Mouse (Mus musculus) bone marrow macrophage, adult 2 months (primary cell): ENCODE data around the gene Ppp1r10. TPM values are rescaled to one million over a fixed set of nuclear protein-coding genes. Genes with fewer than 3 reads are reported as not detected.

ENCODE experiments used
- H3K27ac ChIP-seq: 2 replicates; pipeline ENCODE4 v1.5.1; 2012; ENCODE audit warnings: low read depth, low read length; ENCODE audit not compliant: insufficient read depth
- H3K4me1 ChIP-seq: 2 replicates; pipeline ENCODE4 v1.6.1; 2012; ENCODE audit warnings: low read length; ENCODE audit not compliant: control insufficient read depth, insufficient read depth
- H3K4me3 ChIP-seq: 2 replicates; pipeline ENCODE4 v1.5.1; 2012; ENCODE audit warnings: mild to moderate bottlenecking, low read length, moderate library complexity; ENCODE audit not compliant: insufficient read depth
- CTCF ChIP-seq: IDR thresholded peaks from 2 replicates; pipeline ENCODE4 v1.5.1; 2012; ENCODE audit warnings: low read depth, mild to moderate bottlenecking, low read length, moderate library complexity
- POLR2A ChIP-seq: IDR thresholded peaks from 2 replicates; pipeline ENCODE4 v1.6.1; 2012; ENCODE audit warnings: mild to moderate bottlenecking, low read depth, low read length, borderline replicate concordance
- polyA plus RNA-seq: library from polyadenylated mRNA; stranded (reverse); fragments of >200 nt; gene quantifications from 2 replicates; pipeline ENCODE4 v1.2.4, GENCODE M21; 2012; ENCODE audit not compliant: missing spikeins, insufficient read depth, insufficient read length

Ppp1r10 gene
- polyA plus RNA-seq, 1 experiment: 46.0 TPM

DNA sequence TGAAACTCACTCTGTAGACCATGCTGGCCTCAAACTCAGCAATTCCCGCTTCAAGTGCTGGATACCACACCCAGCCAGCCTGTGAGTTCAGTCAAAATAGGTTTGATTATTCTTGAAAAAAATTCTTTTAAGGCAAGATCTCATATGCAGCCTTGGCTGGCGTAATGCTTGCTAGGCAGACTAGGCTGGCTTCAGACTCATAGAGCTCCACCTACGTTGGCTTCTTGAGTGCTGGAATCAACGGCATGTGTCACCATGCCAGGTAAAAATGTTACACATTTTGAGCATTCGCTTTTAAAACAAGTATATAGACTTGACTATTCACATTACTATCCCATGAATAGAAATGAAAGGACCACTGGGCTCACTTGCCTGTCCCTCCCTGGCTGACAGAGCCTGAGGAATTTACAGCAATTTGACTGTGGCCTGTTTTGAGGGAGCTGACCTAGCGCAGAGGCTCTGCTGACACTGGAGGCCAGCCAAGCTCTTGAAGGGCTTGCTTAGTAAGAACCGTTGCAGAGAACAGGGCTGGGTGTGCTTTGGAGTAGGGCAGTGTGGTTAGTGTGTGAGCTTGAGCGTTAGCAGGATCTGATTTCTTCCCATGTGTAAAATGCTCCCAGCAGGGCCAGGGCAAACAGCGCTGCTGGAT, 12.8 kb upstream of the Ppp1r10 start:
- Histone ChIP-seq H3K4me3 (no peak overlapping the region), H3K27ac (no peak overlapping the region), H3K4me1 (peaks cover 9% of the 10 kb centered on the region)
- no peak for TF ChIP-seq CTCF
- no peak for TF ChIP-seq POLR2A

- H3K4me1 ChIP-seq: peaks cover 9% of the 10 kb centered on the region
- H3K4me3 ChIP-seq: no peak overlapping the region
- no peak overlapping the region for H3K27ac ChIP-seq
- no peak for TF ChIP-seq CTCF
- no peak for TF ChIP-seq POLR2A
Observed at GRCm38 (mm10) chr17:35903992-35904355, 12.3 kb upstream of the Ppp1r10 start.

DNA sequence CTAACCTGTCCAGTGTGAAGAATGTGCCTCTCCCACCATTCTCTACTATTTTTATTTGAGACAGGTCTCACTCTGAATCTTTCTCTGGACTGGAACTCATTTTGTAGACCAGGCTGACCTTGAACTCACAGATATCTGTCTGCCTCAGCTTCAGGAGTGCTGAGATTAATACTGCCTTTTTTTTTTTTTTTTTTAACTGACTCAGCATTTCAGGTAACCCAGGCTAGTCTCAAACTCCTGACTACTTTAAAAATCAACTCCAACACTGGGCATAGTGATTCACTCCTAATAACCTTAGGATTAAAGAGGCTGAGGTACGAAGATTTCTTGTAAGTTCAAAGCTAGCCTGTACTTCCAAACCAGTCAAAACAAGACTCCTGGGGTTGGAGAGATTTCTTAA, 10.6 kb upstream of the Ppp1r10 start:
- peaks cover 10% of the 10 kb centered on the region for H3K4me1 ChIP-seq
- no peak overlapping the region for H3K4me3 ChIP-seq
- TF ChIP-seq CTCF (no peak), POLR2A (no peak)
- H3K27ac ChIP-seq: no peak overlapping the region

DNA sequence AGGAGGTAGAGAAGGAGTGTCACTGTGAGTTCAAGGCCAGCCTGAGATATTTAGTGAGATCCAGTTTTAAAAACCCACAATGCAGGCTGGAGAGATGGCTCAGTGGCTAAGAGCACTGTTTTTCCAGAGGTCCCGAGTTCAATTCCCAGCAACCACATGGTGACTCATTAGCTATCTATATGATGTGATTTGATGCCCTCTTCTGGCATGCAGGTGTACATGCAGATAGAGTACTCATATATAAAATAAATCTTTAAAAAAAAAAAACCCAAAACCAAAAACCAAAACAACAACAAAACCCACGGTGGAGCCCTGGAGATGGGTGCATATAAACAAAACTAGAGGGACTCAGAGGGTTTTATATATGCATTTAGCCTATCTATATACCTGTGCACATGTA, 8.6 kb upstream of the Ppp1r10 start:
- Histone ChIP-seq H3K4me1 (peaks cover 9% of the 10 kb centered on the region), H3K4me3 (no peak overlapping the region), H3K27ac (no peak overlapping the region)
- TF ChIP-seq CTCF: no peak
- TF ChIP-seq POLR2A: no peak

GRCm38 (mm10) chr17:35909186-35909918, 6.9 kb upstream of the Ppp1r10 start:
- Histone ChIP-seq H3K4me1 (peaks cover 10% of the 10 kb centered on the region), H3K27ac (no peak overlapping the region; the same call in 1 of the 2 replicates), H3K4me3 (peak overlapping the region; percentile 85)
- TF ChIP-seq CTCF (no peak), POLR2A (no peak)

DNA sequence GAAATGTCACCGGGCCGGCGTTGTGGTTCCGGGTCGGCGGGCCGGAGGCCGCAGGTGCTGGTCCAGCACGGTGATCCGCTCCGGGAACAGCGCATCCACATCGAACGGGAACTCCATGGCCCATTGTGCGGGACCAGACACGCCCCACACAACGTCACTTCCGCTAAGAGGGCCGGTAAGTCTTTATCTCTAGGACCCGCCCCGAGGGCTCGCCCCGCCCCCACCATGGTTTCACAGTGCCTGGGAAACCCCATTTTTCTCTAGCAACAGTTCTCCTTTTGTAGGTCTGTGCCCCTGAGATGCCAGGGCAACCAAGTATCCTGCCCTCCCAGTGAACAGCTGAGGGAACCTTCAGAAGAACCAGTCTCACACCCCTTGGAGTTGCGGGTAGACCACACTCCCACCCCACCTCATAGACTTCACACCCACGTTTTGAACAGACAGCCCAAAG, 6.3 kb upstream of the Ppp1r10 start, which contains the start of gene Atat1:
Atat1 (minus strand) TSS at position 157 of the 451 bp plus-strand sequence.
- H3K4me1 ChIP-seq: peaks cover 14% of the 10 kb centered on the region
- peak within 1 kb of the TSS; percentile 32 for H3K27ac ChIP-seq
- no peak for TF ChIP-seq CTCF
- peak within 1 kb of the TSS; percentile 85 for H3K4me3 ChIP-seq

DNA sequence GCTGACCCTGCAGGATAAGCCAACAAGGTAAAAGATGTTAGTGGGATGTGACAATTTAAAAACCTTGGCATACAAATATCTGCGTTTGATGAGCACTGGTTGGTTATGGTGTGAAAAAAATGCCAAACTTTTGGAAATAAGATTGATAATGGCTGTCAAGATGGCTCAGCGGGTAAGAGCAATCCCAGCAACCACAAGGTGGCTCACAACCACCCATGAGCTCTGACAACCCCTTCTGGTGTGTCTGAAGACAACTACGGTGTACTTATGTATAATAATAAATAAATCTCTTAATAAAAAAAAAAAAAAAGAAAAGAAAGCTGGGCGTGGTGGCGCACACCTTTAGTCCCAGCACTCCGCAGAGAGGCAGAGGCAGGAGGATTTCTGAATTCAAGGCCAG, 1.3 kb upstream of the Ppp1r10 start:
- peak overlapping the region; percentile 82 for H3K4me3 ChIP-seq
- no peak for TF ChIP-seq CTCF
- no peak for TF ChIP-seq POLR2A
- H3K27ac ChIP-seq: 0 out of 2 replicates have a peak overlapping the region, but pooled peaks have one; percentile 61
- peaks cover 20% of the 10 kb centered on the region for H3K4me1 ChIP-seq

DNA sequence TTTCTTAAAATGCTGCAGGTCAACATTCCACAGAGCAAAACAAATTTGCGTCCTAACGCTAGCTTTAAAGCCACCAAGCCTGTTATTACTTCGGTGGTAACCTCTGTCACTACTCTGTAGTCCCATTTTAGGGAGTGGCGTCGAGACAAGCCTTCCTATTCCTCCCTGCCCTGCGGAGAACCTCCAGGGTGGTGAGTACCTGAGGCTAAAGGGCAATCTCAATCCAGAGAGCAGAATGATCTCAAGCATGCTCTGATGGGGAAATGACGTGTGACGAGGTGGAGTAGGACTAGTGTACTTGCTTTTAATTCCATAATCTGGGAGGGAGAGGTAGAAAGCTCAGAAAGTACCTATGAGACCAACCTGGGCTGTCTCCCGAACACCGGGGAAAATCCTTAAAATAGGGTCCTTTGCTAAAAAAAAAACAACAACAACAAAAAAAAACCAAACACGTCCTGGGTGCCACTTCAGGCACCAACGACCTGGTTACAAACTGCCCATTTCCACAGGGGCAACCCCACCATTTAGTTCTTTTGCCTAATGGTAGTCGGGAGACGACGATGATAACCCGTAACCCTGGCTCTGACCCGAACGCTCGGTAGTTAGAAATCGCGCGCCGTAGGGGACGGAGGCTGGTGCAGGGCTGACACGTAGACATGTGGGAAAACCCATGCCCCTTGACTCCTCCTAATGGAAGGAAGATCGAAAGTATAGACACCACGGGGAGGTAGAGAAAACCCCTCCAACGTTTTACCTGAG, 517 bp upstream of the Ppp1r10 start:
- Histone ChIP-seq H3K4me3 (peak overlapping the region; percentile 82), H3K27ac (peak overlapping the region; percentile 61), H3K4me1 (peaks cover 26% of the 10 kb centered on the region)
- TF ChIP-seq POLR2A (no peak), CTCF (no peak)

DNA sequence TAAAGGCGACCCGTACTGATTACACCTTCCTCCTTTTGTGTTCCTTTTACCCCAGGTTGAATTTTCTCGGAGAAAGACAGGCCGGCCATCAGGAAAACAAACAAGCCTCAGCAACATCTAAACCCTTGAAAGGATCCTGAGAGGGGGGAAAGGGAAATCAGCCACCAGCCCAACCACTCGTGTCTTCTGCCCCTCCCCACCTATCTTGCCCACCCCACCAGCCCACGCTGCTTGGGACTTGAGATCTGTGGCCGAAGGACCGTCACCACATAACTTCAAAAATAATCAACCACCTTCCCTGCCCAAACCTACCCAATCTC, 869 bp downstream of the Ppp1r10 start:
- peak overlapping the region; percentile 83 for H3K4me3 ChIP-seq
- peaks cover 27% of the 10 kb centered on the region for H3K4me1 ChIP-seq
- TF ChIP-seq CTCF (no peak), POLR2A (no peak)
- H3K27ac ChIP-seq: peak overlapping the region; percentile 98
